Mouse (Mus musculus) urinary bladder, postnatal 25 days (tissue): ENCODE results near the gene Alkal2.
A peak's percentile ranks its signal among the peaks of the same experiment; 100 is the strongest.

Experiments used
- DNase-seq: peaks from one replicate; pipeline ENCODE4 v3.0.0; 2022; ENCODE audit warnings: low spot score

Alkal2 gene

DNA sequence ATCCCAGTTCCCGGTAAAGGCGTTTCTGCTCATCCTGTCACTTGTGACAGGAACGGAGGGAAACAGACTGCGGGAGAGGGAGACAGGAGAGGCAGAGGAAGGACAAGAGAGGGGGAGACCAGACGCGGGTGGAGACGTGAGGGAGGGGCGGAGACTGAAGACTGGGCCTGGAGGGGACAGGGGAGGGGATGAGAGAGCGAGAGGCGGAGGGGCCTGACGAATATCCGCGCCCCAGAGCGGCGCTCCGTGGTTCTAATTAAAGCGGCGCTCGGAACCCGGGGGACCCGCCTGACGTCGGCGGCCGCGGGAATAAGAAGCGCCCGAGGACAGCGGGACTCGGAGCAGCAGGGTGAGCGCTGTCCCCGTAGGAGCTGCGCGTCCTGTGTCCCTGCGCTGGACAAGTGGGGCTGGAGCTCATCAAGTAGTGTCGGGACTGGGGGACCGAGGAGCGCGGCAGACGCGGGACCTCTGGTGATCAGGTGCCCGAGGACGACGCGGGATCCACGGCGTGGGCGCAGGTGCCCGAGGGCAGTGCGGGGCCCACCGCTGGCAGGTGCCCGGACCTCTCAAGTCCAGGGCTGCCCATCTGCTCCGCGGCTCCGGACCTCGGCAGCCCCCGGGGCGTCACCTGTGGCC, at the start of gene Alkal2:
Alkal2 (plus strand) TSS at position 337 of the 636 bp plus-strand sequence.
- no peak for DNase-seq

GRCm38 (mm10) chr12:30848521-30848920, 35.6 kb upstream of the Alkal2 start:
- no peak for DNase-seq

DNA sequence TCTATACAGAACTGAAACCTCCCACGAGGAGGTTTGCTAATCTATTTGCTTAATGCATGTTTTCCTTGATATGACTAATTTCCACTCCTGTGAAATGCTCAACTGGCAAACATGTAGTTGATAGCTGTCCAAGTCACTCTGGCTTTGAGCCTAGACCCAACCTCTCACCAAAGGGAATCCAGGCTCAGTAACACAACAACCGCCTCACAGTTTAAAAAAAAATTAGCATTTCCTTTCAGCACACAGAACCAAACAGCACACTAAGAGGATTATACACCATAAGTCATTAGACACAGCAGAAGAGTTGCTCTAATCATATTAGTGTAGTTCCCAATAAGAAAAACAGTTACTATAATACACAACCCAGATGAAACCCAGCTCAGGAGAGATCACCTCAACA, 33.2 kb upstream of the Alkal2 start:
- no peak for DNase-seq

DNA sequence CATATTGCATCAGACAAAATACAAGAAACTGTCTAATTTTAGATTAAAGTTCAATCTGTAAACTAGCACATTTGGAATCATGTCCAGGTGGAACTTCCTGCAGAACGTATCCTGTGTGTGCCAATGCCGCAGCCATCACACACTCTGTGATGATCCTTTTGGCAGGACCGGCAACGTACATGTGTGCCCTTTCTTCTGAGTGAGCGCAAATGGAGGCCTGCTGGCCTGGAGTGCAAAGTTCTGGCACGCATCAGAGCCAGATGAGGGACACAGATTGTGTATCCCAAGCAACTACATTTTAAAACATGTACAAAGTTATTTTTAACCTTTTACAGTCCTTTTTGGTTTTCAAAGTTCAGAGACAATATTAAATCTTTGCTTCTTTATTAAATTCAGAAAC, 32.3 kb upstream of the Alkal2 start:
- DNase-seq, result no peak

GRCm38 (mm10) chr12:30855442-30856159, 28.5 kb upstream of the Alkal2 start:
- DNase-seq, result no peak

DNA sequence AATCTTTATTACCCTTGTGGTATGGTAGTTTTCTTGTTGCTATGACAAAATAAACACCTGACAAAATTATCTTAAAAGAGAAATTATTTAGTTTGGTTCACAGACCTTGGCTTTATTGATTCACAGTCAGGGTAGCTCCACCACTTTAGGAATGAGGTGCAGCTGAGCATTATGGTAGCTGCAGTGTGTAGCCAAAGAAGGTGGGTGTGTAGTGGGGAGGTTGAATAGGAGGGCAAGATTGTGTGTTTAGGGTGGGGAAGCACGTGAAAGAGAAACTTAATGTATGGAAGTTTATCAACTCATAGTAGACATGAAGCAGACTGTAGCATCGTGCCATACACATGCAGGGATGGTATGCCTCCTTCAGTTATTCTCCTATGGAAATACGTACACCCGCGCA, 27.9 kb upstream of the Alkal2 start:
- DNase-seq, result no peak

GRCm38 (mm10) chr12:30864347-30864746, 19.8 kb upstream of the Alkal2 start:
- DNase-seq, result no peak

GRCm38 (mm10) chr12:30865781-30866180, 18.3 kb upstream of the Alkal2 start:
- no peak for DNase-seq

DNA sequence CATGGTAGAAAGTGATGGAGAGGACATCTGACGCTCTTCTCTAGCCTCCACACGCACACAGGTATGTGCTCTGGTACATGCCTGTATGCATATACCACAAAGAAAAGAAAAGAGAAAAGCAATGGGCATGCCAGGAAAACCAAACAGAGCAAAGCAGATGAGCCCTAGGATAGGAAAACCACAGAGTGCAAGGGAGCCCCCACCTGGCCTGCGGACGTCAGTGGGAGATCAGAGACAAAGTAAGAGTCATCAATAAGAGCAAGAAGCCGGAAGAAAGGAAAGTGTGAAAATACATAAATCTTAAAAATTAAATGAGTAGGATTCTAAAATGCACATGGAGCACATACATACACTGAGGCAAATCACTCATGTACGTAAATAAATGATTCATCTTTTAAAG, 4.7 kb upstream of the Alkal2 start:
- DNase-seq, result no peak

GRCm38 (mm10) chr12:30883592-30883985, 533 bp upstream of the Alkal2 start:
- DNase-seq, result no peak

- DNase-seq, result no peak
These were observed 604 bp downstream of the Alkal2 start for GRCm38 (mm10) chr12:30884622-30885230.

DNA sequence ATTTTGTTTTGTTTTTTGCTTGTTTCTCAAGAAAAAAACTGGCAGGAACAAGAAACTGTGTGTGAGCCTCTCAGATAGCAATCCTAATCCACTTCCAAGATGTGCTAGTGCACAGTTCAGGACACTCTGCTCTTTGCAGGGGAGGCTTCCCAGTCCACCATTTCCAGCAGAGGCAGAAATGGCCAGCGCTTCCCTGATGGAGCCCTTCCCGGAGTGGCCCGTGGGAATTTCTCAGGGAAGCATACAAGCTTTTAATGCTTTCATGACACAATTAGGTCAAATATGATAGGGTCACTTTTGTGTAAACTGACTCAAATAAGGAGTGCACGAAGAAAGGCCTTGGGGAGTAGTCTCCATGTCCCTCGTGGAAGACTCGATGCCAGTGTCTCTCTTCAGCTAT, 1.8 kb downstream of the Alkal2 start:
- no peak for DNase-seq

DNA sequence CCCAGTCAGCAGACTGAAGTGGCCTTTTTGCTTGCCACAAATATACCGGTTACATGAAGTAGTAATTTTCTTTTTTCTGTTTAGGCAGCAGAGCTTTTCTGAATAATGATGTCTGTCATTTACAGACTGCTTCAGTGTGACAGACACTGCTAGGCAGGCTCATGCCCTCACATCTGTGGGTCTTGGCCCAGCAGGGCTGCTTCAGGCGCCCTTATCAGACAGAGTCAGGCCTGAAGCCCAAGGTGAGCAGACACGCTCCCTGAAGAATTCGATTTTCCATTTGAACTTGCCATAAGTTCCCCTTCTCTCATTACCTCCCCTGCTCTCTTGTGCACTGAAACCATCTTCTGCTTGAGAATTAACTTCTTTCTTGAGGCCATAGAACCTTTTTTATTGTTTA, 3.9 kb downstream of the Alkal2 start:
- no peak for DNase-seq

- peak; percentile 51 for DNase-seq
These were observed 5.9 kb downstream of the Alkal2 start for GRCm38 (mm10) chr12:30890067-30890466.

GRCm38 (mm10) chr12:30891438-30891837, 7.3 kb downstream of the Alkal2 start:
- DNase-seq, result no peak

DNA sequence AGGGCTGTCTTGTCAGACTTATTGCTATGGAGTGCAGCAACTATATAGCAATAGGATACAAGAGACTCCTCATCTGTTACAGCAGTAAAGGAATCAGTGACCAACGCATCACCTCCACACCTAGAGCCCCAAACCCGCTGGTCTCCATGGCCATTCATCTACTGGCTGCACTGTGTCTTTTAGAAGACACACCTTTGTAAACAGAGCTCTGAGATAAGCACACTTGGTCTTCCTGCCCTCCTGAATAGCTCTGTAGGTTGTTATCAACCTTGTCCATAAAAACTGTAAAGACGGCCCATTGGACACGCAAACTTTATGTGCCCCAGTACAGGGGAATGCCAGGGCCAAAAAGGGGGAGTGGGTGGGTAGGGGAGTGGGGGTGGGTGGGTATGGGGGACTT, 12.9 kb downstream of the Alkal2 start:
- DNase-seq, result no peak

DNA sequence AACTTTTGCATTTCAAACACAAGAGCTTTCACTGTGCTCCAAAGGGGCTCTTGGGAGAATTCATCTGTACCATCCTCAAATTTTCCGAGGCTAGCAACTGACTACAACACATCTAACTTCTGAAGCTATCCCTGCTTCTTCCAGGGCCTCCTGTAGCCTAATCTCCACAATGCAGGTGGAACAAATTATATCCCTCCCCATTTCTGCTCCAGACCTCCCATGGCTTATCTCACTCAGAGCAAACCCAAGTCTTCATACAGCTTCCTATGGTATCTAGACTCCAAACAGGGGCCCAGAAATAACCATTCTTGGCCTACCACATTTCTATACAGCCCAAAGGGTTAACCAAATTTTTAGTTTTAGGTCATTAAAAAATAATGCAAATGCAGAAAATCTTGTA, 24.5 kb downstream of the Alkal2 start:
- DNase-seq, result no peak

DNA sequence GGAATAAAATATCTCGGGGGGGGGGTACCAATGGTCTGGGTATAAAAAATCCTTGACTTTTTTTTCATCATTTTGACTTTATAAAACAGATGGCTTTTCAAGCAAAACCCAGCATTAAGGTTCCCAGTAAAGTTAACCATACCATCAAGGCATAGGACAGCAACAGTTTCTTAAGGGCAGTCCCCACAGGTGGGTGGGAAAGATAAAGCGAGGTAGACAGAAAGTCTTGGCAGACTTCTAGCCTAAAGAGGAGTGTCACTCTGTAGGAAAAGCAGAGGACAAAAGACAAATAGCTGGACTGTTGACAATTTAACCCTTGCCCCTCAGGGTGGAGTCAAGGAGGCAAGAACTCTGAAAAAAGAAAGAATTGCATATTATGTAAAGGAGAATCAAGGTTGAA, 25.8 kb downstream of the Alkal2 start:
- DNase-seq, result no peak

- DNase-seq, result no peak
These were observed 26.7 kb downstream of the Alkal2 start for GRCm38 (mm10) chr12:30910860-30911259.

DNA sequence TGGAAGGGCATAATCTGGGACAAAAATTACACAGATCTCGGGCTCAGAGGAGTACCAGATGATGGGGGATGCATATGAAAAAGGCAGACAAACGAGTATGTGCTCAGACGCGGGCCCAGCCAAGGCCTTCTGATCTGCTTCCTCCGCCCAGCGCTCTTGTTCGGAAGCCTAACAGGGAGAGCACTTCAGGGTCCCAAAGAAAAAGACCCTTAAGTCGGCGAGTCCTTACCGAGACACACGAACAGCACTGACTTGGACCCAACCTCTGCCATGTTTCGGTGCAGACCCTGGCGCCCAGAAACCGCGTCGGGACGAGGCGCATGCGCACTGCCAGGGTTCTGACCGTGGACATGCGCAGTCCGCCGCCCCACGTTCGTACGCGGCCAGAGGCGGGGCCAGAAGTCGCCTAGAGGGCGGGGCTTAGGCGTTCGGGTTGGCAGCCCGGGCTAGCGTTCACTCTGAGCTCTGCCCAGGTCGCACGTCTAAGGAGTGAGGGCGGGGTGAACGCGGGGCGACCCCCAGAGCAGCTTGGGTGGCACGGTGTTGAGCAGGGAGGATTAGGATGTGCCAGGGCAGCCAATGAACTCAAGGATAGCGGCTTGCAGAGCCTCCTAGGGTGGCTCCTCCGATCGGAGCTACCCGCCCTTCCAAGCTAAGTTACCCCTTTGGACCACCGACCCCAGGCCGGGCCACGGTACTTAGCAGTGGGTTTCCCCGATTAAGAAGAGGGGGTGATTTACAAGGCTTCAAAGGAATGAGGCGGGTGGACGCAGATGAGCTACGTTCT, 27.3 kb downstream of the Alkal2 start, which contains the start of the genes Acp1 and Sh3yl1:
Acp1 (minus strand) TSS at position 329 of the 787 bp plus-strand sequence.
Sh3yl1 (plus strand) TSS at position 408 of the 787 bp plus-strand sequence.
- peak; percentile 97 for DNase-seq

DNA sequence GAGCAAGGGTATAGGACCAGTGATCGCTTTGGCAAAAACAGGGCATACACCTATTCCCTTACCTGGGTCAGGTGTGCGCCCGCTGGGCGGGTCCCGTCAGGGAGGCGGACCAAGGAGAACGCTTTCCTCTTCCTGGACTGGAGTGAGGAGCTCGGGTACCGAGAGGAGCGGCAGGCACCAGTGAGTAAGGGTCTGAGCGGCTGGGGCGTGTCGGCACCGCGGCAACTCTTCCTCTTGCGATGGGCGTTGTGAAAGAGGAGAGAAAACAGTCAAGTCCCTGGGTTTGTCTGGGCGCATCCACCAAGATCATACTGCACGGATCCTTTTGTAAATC, 27.9 kb downstream of the Alkal2 start:
- DNase-seq, result peak; percentile 56

- DNase-seq, result no peak
These were observed 28.7 kb downstream of the Alkal2 start for GRCm38 (mm10) chr12:30912840-30913239.

DNA sequence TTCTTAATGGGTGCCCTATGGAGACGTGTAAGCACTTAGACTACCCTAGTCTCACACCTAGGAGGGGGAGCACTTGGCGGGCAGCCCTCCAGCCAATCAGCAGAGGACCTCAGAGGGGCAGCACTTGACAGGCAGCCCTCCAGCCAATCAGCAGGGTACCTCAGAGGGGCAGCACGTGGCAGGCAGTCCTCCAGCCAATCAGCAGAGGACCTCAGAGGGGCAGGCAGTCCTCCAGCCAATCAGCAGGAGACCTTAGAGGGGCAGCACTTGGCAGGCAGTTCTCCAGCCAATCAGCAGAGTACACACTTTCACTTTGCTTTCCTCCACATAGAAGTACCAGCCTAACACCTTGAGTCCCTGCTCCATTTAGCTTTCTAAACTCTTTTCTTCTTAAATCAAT, 38.3 kb downstream of the Alkal2 start:
- DNase-seq, result no peak
